8 mouse cellular contexts compared by ENCODE assay signal in genomic region chr4:145286369-145287120, GRCm38 (mm10). TPM values are rescaled to one million over a fixed set of nuclear protein-coding genes. Genes with fewer than 3 reads are reported as not detected.
DNase-seq lines count a peak whose midpoint lies in the region; ATAC-seq and TF ChIP-seq lines count a peak whose summit lies in the region.

No protein-coding gene starts in this region.

- ATAC-seq in activated CD4-positive, CD25-positive, alpha-beta regulatory T cell, adult 4 months = peak; percentile 67
- peak; percentile 60; the same call in 1 of the 2 replicates for ATAC-seq in embryonic facial prominence, embryonic 11.5 days (replicated peaks; ENCODE audit: insufficient number of reproducible peaks, low FRiP score, low TSS enrichment, low read depth)
- ATAC-seq in midbrain, embryonic 13.5 days = peak; percentile 86

- peak; percentile 94 for DNase-seq in 3T3-L1 (ENCODE audit: low read depth, low spot score)
- peak; percentile 82 for DNase-seq in embryonic facial prominence, embryonic 11.5 days (ENCODE audit: low spot score)
- peak; percentile 65 to 66 for DNase-seq in heart, adult 2 months
- DNase-seq in kidney, adult 8-10 months = peak; percentile 58 to 79
- peak; percentile 50 for DNase-seq in limb, embryonic 10.5 days (ENCODE audit: low spot score)
- DNase-seq in spleen, postnatal 10 days (ENCODE audit: low spot score in 2 of 2) = peak; percentile 51 to 74

- no peak for TF ChIP-seq POLR2A in heart, adult 2 months (IDR thresholded peaks at IDR 0.05; ENCODE audit: insufficient read depth, low read depth, low read length)

- H3K79me2 ChIP-seq in heart, adult 2 months (replicated peaks; ENCODE audit: control insufficient read depth, insufficient read depth, low read length) = no peaks in the 10 kb centered on the region

- 47% methylated on average over 4 of the region's 4 CpGs for WGBS in embryonic facial prominence, embryonic 11.5 days
- 35% methylated on average over 4 of the region's 4 CpGs for WGBS in heart, adult 2 months
- 48% methylated on average over 4 of the region's 4 CpGs for WGBS in limb, embryonic 10.5 days
- WGBS in midbrain, embryonic 13.5 days = 57% methylated on average over 4 of the region's 4 CpGs

- H3K4me2 ChIP-seq in embryonic facial prominence, embryonic 11.5 days (ENCODE audit: low read depth, low read length) = no peak overlapping the region
- H3K4me2 ChIP-seq in midbrain, embryonic 13.5 days (replicated peaks) = no peak overlapping the region

- H3K9me3 ChIP-seq in embryonic facial prominence, embryonic 11.5 days (replicated peaks; ENCODE audit: control insufficient read depth, low read length) = no peaks in the 10 kb centered on the region
- H3K9me3 ChIP-seq in limb, embryonic 10.5 days (replicated peaks) = no peaks in the 10 kb centered on the region
- H3K9me3 ChIP-seq in midbrain, embryonic 13.5 days = no peaks in the 10 kb centered on the region

- H3K4me1 ChIP-seq in embryonic facial prominence, embryonic 11.5 days (ENCODE audit: control insufficient read depth, insufficient read depth, low read length) = no peaks in the 10 kb centered on the region
- peaks cover 4% of the 10 kb centered on the region for H3K4me1 ChIP-seq in heart, adult 2 months (ENCODE audit: control insufficient read depth, insufficient read depth, low read length)
- H3K4me1 ChIP-seq in limb, embryonic 10.5 days = no peaks in the 10 kb centered on the region
- H3K4me1 ChIP-seq in midbrain, embryonic 13.5 days (replicated peaks) = no peaks in the 10 kb centered on the region

- H3K36me3 ChIP-seq in embryonic facial prominence, embryonic 11.5 days (replicated peaks; ENCODE audit: control insufficient read depth, insufficient read depth, low read depth, low read length) = no peaks in the 10 kb centered on the region
- no peaks in the 10 kb centered on the region for H3K36me3 ChIP-seq in heart, adult 2 months (ENCODE audit: control insufficient read depth, insufficient read depth, low read length)
- no peaks in the 10 kb centered on the region for H3K36me3 ChIP-seq in limb, embryonic 10.5 days
- no peaks in the 10 kb centered on the region for H3K36me3 ChIP-seq in midbrain, embryonic 13.5 days

- H3K4me3 ChIP-seq in embryonic facial prominence, embryonic 11.5 days (ENCODE audit: low read depth, low read length) = no peak overlapping the region
- H3K4me3 ChIP-seq in heart, adult 2 months = no peak overlapping the region
- H3K4me3 ChIP-seq in limb, embryonic 10.5 days = no peak overlapping the region
- no peak overlapping the region for H3K4me3 ChIP-seq in midbrain, embryonic 13.5 days (replicated peaks)

- TF ChIP-seq CTCF in heart, adult 2 months (IDR thresholded peaks at IDR 0.05) = peak; percentile 99; the same call in 1 of the 2 replicates

- no peak overlapping the region for H3K9ac ChIP-seq in embryonic facial prominence, embryonic 11.5 days (replicated peaks; ENCODE audit: low read length)
- no peak overlapping the region for H3K9ac ChIP-seq in heart, adult 2 months (ENCODE audit: low read depth, low read length)
- no peak overlapping the region for H3K9ac ChIP-seq in midbrain, embryonic 13.5 days (replicated peaks)

- H3K27ac ChIP-seq in embryonic facial prominence, embryonic 11.5 days (replicated peaks; ENCODE audit: low read depth, low read length) = no peak overlapping the region
- H3K27ac ChIP-seq in heart, adult 2 months = no peak overlapping the region
- no peak overlapping the region for H3K27ac ChIP-seq in limb, embryonic 10.5 days
- no peak overlapping the region for H3K27ac ChIP-seq in midbrain, embryonic 13.5 days

- no peaks in the 10 kb centered on the region for H3K27me3 ChIP-seq in embryonic facial prominence, embryonic 11.5 days (ENCODE audit: control insufficient read depth, insufficient read depth, low read length)
- no peaks in the 10 kb centered on the region for H3K27me3 ChIP-seq in heart, adult 2 months (ENCODE audit: control insufficient read depth, insufficient read depth, low read length)
- no peaks in the 10 kb centered on the region for H3K27me3 ChIP-seq in limb, embryonic 10.5 days (ENCODE audit: low read depth, poor library complexity, severe bottlenecking)
- H3K27me3 ChIP-seq in midbrain, embryonic 13.5 days = no peaks in the 10 kb centered on the region

- no peak for TF ChIP-seq EP300 in heart, adult 2 months (IDR thresholded peaks at IDR 0.05; ENCODE audit: insufficient read depth, low read depth, low read length)

- intact Hi-C loops in heart, adult 2 months (cut with DNase I) = loop anchor here (1.0 to 10.0 kb wide), 5 partner anchors 40 to 392 kb away; partner anchors contain the start of genes Dhrs3, Tnfrsf1b and Vps13d

RNA-seq across cellular contexts. Expression of gene Tnfrsf8, which starts 28.4 kb away (rescaled TPM):
- 10 to 100 TPM in 1 of 2 experiments, 1 to 10 TPM in 1; 6.3 to 14.2 TPM for polyA plus RNA-seq in activated CD4-positive, CD25-positive, alpha-beta regulatory T cell, adult 4 months (2017; shearing (Covaris generic))
- 0.08 TPM in 1 of 2 replicates, not detected in the other for polyA plus RNA-seq in embryonic facial prominence, embryonic 11.5 days (2014; fragmentation: Nextera tagmentation; extraction: Ambion mirVana)
- total RNA-seq in heart, adult 2 months (2021) = under 1 TPM; 0.11 to 0.18 TPM
- 0.12 and 0.16 TPM in 2 replicates for polyA plus RNA-seq in heart, adult 2 months (2012; rRNA removed)
- polyA plus RNA-seq in limb, embryonic 10.5 days (2016; fragmentation: Nextera tagmentation; extraction: Ambion mirVana) = 0.05 TPM in 1 of 2 replicates, not detected in the other
- polyA plus RNA-seq in midbrain, embryonic 13.5 days (2015; fragmentation: Nextera tagmentation; extraction: Ambion mirVana) = 0.07 and 0.24 TPM in 2 replicates

RNA-seq across cellular contexts. Expression of gene Tnfrsf1b, which starts 39.9 kb away (rescaled TPM):
- polyA plus RNA-seq in activated CD4-positive, CD25-positive, alpha-beta regulatory T cell, adult 4 months (2017; shearing (Covaris generic)) = 100 to 1,000 TPM in 1 of 2 experiments, 10 to 100 TPM in 1; 87.9 to 139 TPM
- polyA plus RNA-seq in embryonic facial prominence, embryonic 11.5 days (2014; fragmentation: Nextera tagmentation; extraction: Ambion mirVana) = 1.1 and 2.7 TPM in 2 replicates
- 1 to 10 TPM; 4.8 to 5.4 TPM for total RNA-seq in heart, adult 2 months (2021)
- polyA plus RNA-seq in heart, adult 2 months (2012; rRNA removed) = 7.6 and 10.9 TPM in 2 replicates
- 1.9 and 2.1 TPM in 2 replicates for polyA plus RNA-seq in limb, embryonic 10.5 days (2016; fragmentation: Nextera tagmentation; extraction: Ambion mirVana)
- polyA plus RNA-seq in midbrain, embryonic 13.5 days (2015; fragmentation: Nextera tagmentation; extraction: Ambion mirVana) = 1.8 and 2.0 TPM in 2 replicates
